Mouse (Mus musculus) liver, postnatal 0 days (tissue): ENCODE results near the gene Pabpc1l.

ENCODE experiments used
- CTCF ChIP-seq: sonication (generic); IDR thresholded peaks from 2 replicates; pipeline ENCODE4 v1.5.1; 2016; ENCODE audit warnings: antibody characterized with exemption, low read depth
- EP300 ChIP-seq: IDR thresholded peaks from 2 replicates; pipeline ENCODE4 v1.6.1; 2016; ENCODE audit warnings: antibody characterized with exemption, low read depth, mild to moderate bottlenecking

DNA sequence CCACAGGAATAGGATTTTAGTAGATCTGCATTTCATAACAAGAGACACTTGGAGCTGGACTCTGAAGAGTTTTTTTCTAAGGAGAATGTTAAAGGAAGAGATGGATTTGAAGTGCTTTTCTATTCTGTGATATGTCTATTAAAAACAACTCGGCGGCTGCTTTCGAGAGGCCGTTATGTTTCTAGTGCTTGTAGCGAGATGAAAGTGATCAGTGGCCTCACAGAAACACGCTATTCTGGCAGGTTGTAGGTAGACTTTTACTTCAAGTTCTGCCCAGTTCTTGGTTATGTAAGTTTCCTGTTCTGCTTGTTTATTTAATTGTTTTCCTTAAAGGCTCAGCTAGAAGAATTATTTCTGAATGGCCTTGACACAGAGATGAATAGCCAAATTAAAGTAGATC is 26.3 kb upstream of the Pabpc1l start:
- no peak for TF ChIP-seq CTCF
- no peak for TF ChIP-seq EP300
